In the genomic region with DNA sequence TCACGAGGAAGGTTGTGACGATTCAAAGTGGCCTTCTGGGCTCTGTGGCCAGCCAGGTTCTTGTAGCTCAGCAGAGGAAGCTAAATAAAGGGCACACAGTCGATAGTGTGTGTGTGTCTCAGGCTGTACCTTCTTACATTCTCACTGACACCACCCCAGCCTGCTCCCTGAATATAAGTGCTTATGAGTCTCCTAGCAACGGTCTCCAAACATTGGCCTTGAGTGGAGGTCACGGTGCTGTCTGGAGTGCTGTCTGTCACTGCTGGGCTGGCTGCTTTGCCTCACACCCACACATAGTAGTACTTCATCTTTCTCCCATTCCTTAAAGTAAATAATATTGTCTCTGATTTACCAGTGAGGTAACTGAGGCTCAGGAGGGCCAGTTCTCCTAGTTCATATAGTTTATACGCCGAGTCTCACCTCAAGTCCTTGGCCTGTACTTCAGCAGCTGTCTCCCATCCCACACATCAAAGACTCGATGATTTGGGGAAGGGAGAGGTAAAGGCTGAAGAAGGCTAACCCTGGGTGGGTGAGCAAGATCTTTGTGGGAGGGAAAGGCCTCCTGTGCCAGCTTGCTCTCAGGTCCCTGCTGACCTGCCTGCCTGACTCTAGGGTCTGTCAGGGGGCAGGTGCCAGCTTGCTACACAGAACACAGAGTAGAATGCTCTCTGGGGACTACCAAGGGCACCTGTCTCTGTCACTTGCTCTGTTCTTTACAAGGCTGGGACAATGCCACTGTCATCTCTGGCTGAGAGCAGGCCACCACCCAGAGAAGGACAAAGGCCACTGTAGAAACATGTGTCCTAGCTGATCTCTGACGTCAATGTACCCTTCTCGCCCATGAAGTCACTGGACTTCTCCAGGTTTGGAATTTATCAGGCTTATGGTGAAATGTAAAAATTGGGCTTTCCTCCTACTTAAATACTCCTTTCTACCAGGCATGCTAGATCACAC, we compare ENCODE assay signal across 12 mouse cellular contexts. TPM values are rescaled to one million over a fixed set of nuclear protein-coding genes. Genes with fewer than 3 reads are reported as not detected.
DNase-seq lines count a peak whose midpoint lies in the region; ATAC-seq and TF ChIP-seq lines count a peak whose summit lies in the region.
"Had no signal": no experiment of that assay in that cellular context is flagged by ENCODE, and none has a peak within 500 bp of the region (broad histone marks: within the 10 kb centered on the region; RNA-seq: fewer than 3 reads in every experiment).

No protein-coding gene starts in this region.

- no peak overlapping the region for H3K4me2 ChIP-seq in forebrain, embryonic 12.5 days
- H3K4me2 ChIP-seq in forebrain, embryonic 11.5 days (ENCODE audit: low read depth, low read length, severe bottlenecking) = no peak overlapping the region
- no peak overlapping the region for H3K4me2 ChIP-seq in lung, embryonic 14.5 days
- H3K4me2 ChIP-seq: embryonic facial prominence, embryonic 15.5 days; stomach, embryonic 15.5 days had no signal

- H3K9ac ChIP-seq in forebrain, embryonic 12.5 days = 0 out of 2 replicates have a peak overlapping the region, but pooled peaks have one; percentile 22
- H3K9ac ChIP-seq in forebrain, embryonic 11.5 days (ENCODE audit: low read length) = no peak overlapping the region
- no peak overlapping the region for H3K9ac ChIP-seq in lung, embryonic 14.5 days
- H3K9ac ChIP-seq: embryonic facial prominence, embryonic 15.5 days; stomach, embryonic 15.5 days had no signal

- H3K9me3 ChIP-seq in forebrain, embryonic 12.5 days = no peaks in the 10 kb centered on the region
- no peaks in the 10 kb centered on the region for H3K9me3 ChIP-seq in forebrain, embryonic 11.5 days (ENCODE audit: control insufficient read depth, low read length)
- H3K9me3 ChIP-seq in lung, embryonic 14.5 days (ENCODE audit: low read depth, low read length) = no peaks in the 10 kb centered on the region
- H3K9me3 ChIP-seq: embryonic facial prominence, embryonic 15.5 days; stomach, embryonic 15.5 days had no signal

- TF ChIP-seq CTCF in lung, embryonic 14.5 days (IDR thresholded peaks at IDR 0.05; ENCODE audit: low read depth) = no peak

- no peak for DNase-seq in forebrain, embryonic 11.5 days (ENCODE audit: low spot score)
- peak; percentile 76 for DNase-seq in MN1 (ENCODE audit: low spot score)
- DNase-seq in heart, adult 8-10 months (ENCODE audit: low spot score) = peak; percentile 67
- DNase-seq in lung, embryonic 14.5 days = peak; percentile 67
- no peak for DNase-seq in right cerebral cortex, postnatal 25 days
- DNase-seq in urinary bladder, postnatal 4 days (ENCODE audit: low spot score in 2 of 2) = no peak
- DNase-seq: gastrocnemius, postnatal 10 days; kidney, adult 9 months had no signal

- H3K27ac ChIP-seq in forebrain, embryonic 12.5 days = no peak overlapping the region
- H3K27ac ChIP-seq in forebrain, embryonic 11.5 days (ENCODE audit: low read depth, low read length) = no peak overlapping the region
- 0 out of 2 replicates have a peak overlapping the region, but pooled peaks have one; percentile 5 for H3K27ac ChIP-seq in lung, embryonic 14.5 days (ENCODE audit: low read depth)
- H3K27ac ChIP-seq: embryonic facial prominence, embryonic 15.5 days; stomach, embryonic 15.5 days had no signal

- WGBS in forebrain, embryonic 12.5 days = 82% methylated on average over 10 of the region's 10 CpGs
- 82% methylated on average over 10 of the region's 10 CpGs for WGBS in forebrain, embryonic 11.5 days
- 34% methylated on average over 10 of the region's 10 CpGs for WGBS in lung, embryonic 14.5 days

- H3K4me1 ChIP-seq in forebrain, embryonic 12.5 days = peaks cover 32% of the 10 kb centered on the region
- H3K4me1 ChIP-seq in forebrain, embryonic 11.5 days (replicated peaks; ENCODE audit: control insufficient read depth, insufficient read depth, low read length) = peaks cover 5% of the 10 kb centered on the region; the same call in 1 of the 2 replicates
- H3K4me1 ChIP-seq in lung, embryonic 14.5 days (ENCODE audit: insufficient read depth) = peaks cover 18% of the 10 kb centered on the region

- no peak overlapping the region for H3K4me3 ChIP-seq in forebrain, embryonic 12.5 days (replicated peaks)
- no peak overlapping the region for H3K4me3 ChIP-seq in forebrain, embryonic 11.5 days (ENCODE audit: low read depth, low read length)
- no peak overlapping the region for H3K4me3 ChIP-seq in lung, embryonic 14.5 days (ENCODE audit: low read depth, low read length)
- H3K4me3 ChIP-seq: embryonic facial prominence, embryonic 15.5 days; stomach, embryonic 15.5 days had no signal

- no peak for ATAC-seq in forebrain, embryonic 12.5 days (ENCODE audit: low FRiP score)
- no peak for ATAC-seq in forebrain, embryonic 11.5 days (replicated peaks; ENCODE audit: low FRiP score)
- ATAC-seq in lung, embryonic 14.5 days (ENCODE audit: insufficient read depth) = peak; percentile 56; the same call in 1 of the 2 replicates
- ATAC-seq in CD4-positive, CD25-positive, alpha-beta regulatory T cell, adult 4 months = no peak

- H3K36me3 ChIP-seq in forebrain, embryonic 12.5 days (replicated peaks) = no peaks in the 10 kb centered on the region
- H3K36me3 ChIP-seq in forebrain, embryonic 11.5 days (ENCODE audit: control insufficient read depth, insufficient read depth, low read length) = no peaks in the 10 kb centered on the region
- no peaks in the 10 kb centered on the region for H3K36me3 ChIP-seq in lung, embryonic 14.5 days (ENCODE audit: insufficient read depth)
- H3K36me3 ChIP-seq: embryonic facial prominence, embryonic 15.5 days; stomach, embryonic 15.5 days had no signal

- 0 out of 2 replicates have a peak, but pooled peaks cover 3% of the 10 kb centered on the region for H3K27me3 ChIP-seq in forebrain, embryonic 12.5 days
- no peaks in the 10 kb centered on the region for H3K27me3 ChIP-seq in forebrain, embryonic 11.5 days (ENCODE audit: control insufficient read depth, insufficient read depth, low read length)
- H3K27me3 ChIP-seq in lung, embryonic 14.5 days (ENCODE audit: insufficient read depth, low read length) = no peaks in the 10 kb centered on the region
- H3K27me3 ChIP-seq: embryonic facial prominence, embryonic 15.5 days; stomach, embryonic 15.5 days had no signal

RNA-seq across cellular contexts. Expression of a gene that starts 39.4 kb away (rescaled TPM):
- 2.4 and 2.6 TPM in 2 replicates for polyA plus RNA-seq in forebrain, embryonic 12.5 days (2016; fragmentation: Nextera tagmentation; extraction: Ambion mirVana)
- 3.1 and 3.7 TPM in 2 replicates for polyA plus RNA-seq in forebrain, embryonic 11.5 days (2014; fragmentation: Nextera tagmentation; extraction: Ambion mirVana)
- total RNA-seq in heart, adult 8-10 months (2022) = 1 to 10 TPM; 2.9 to 4.9 (median 3.5) TPM
- polyA plus RNA-seq in lung, embryonic 14.5 days (2014; fragmentation: Nextera tagmentation; extraction: Ambion mirVana) = 5.0 TPM in 2 replicates
- polyA plus RNA-seq in CD4-positive, CD25-positive, alpha-beta regulatory T cell, adult 4 months (2017; shearing (Covaris generic)) = 1 to 10 TPM; 2.0 to 2.2 TPM

Comparison
In these comparisons a context has a peak if more than half of its experiments do, and no peak if none do; other contexts are left out.
1. DNase-seq: peak in MN1 (single experiment), heart, adult 8-10 months (single experiment) and lung, embryonic 14.5 days (single experiment); none in forebrain, embryonic 11.5 days (single experiment), right cerebral cortex, postnatal 25 days (single experiment) and urinary bladder, postnatal 4 days (0 of 2).